Mouse (Mus musculus) lung, postnatal 0 days (tissue): Measurements from ENCODE around the gene Cbx3.

Source experiments
- CTCF ChIP-seq: IDR thresholded peaks from 2 replicates; pipeline ENCODE4 v1.5.1; 2016; ENCODE audit warnings: antibody characterized with exemption, mild to moderate bottlenecking
- EP300 ChIP-seq: IDR thresholded peaks from 2 replicates; pipeline ENCODE4 v1.6.1; 2016; ENCODE audit warnings: antibody characterized with exemption, mild to moderate bottlenecking, control low read depth

- TF ChIP-seq CTCF: no peak
- TF ChIP-seq EP300: no peak
These were observed 31.3 kb upstream of the Cbx3 start for GRCm38 (mm10) chr6:51438826-51439330.
